Mouse (Mus musculus) cortical plate, adult 2 months (tissue): ENCODE measurements at regions not wholly inside any gene's neighbourhood (a gene's known extent, or its start where the extent isn't known, plus 50 kb on each side); places are given as distances from the start of the nearest gene placed in this dataset.
"Not testable (repeated sequence)": the region's sequence is repeated elsewhere in the genome, so short reads cannot be mapped to it uniquely, and the experiment has no call there.

Source experiments
- H3K27ac ChIP-seq: fragments of 200-500 bp; 2 replicates; pipeline ENCODE4 v1.5.1; 2012; ENCODE audit warnings: low read length, control low read depth, inconsistent platforms; ENCODE audit not compliant: insufficient read depth
- H3K4me1 ChIP-seq: fragments of 200-500 bp; 2 replicates; pipeline ENCODE4 v1.6.1; 2011; ENCODE audit warnings: low read length; ENCODE audit not compliant: control insufficient read depth, insufficient read depth
- H3K4me3 ChIP-seq: fragments of 200-500 bp; 2 replicates; pipeline ENCODE4 v1.5.1; 2011; ENCODE audit warnings: mild to moderate bottlenecking, low read length, control low read depth; ENCODE audit not compliant: insufficient read depth
- CTCF ChIP-seq: fragments of 200-500 bp; IDR thresholded peaks from 2 replicates; pipeline ENCODE4 v1.5.1; 2011; ENCODE audit warnings: mild to moderate bottlenecking, control low read depth, low read length; ENCODE audit not compliant: insufficient read depth; ENCODE audit errors: extremely low read depth
- POLR2A ChIP-seq: fragments of 200-500 bp; IDR thresholded peaks from 2 replicates; pipeline ENCODE4 v1.6.1; 2011; ENCODE audit warnings: mild to moderate bottlenecking, low read length, control low read depth; ENCODE audit not compliant: insufficient read depth; ENCODE audit errors: extremely low read depth

DNA sequence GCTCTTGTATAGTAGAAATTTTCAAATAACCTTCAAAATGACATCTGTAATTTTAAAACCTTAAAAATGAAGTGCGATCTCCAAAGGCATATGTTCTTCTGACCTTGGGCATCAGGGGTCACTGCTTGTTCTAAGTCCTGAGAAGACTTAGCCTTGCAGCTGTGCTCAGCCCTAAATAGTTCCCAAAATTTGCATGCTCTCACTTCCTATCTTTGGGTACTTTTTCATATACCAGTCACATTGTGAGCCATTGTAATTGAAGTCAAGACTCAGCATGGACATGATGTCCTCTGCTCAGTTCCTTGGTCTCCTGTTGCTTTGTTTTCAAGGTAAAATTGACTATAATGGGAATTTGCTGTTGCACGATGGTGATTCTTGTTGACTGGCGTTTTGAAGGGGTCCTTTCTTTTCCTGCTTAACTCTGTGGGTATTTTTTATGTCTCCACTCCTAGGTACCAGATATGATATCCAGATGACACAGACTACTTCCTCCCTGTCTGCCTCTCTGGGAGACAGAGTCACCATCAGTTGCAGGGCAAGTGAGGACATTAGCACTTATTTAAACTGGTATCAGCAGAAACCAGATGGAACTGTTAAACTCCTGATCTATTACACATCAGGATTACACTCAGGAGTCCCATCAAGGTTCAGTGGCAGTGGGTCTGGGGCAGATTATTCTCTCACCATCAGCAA, 1144.6 kb upstream of the Tacstd2 start:
- no peaks in the 10 kb centered on the region for H3K4me1 ChIP-seq
- no peak overlapping the region for H3K4me3 ChIP-seq
- no peak for TF ChIP-seq POLR2A
- TF ChIP-seq CTCF: no peak
- no peak overlapping the region for H3K27ac ChIP-seq

DNA sequence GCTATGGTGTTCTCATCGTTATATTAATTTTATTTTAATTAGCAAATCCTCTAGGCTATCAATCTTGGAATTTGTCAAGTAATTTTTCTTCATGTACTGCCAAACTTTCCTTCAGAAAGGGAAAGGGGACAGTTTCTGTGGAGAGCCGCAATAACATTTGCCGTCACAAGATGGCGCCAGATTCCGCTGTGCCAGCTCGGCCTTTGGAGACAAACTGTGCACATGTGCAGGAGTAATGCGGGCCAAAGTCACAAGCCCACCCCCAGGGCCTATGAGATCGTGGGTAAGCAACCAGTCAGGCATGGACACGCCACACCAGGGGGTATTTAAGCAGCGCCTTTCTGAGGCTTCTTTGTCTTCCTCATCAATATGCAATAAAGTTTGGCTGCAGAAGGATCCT, 1132.8 kb upstream of the Tacstd2 start:
- H3K4me1 ChIP-seq, H3K4me3 ChIP-seq, H3K27ac ChIP-seq: not testable (repeated sequence)
- TF ChIP-seq CTCF: peak; percentile 75

DNA sequence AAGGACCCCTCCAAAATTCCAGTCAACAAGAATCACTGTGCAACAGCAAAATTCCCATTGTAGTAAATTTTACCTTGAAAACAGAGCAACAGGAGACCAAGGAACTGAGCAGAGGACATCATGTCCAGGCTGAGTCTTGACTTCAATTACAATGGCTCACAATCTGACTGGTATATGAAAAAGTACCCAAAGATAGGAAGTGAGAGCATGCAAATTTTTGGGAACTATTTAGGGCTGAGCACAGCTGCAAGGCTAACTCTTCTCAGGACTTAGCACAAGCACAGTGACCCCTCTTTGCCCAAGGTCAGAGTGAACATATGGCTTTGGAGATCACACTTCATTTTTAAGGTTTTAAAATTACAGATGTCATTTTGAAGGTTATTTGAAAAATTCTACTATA, 1096.7 kb upstream of the Tacstd2 start:
- not testable (repeated sequence) for H3K4me1 ChIP-seq, H3K27ac ChIP-seq, H3K4me3 ChIP-seq

DNA sequence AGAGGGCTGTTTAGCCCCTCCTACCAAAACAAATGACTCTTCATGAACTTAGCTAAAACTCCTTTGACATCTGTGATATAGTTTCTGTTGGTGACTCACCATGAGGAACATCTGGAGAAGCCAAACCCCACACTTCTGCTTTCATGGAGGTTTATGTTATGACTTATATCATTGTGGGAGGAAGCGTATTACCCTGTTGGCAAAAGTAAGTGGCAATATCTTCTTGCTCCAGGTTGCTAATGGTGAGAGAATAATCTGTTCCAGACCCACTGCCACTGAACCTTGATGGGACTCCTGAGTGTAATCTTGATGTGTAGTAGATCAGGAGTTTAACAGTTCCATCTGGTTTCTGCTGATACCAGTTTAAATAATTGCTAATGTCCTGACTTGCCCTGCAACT, 1096.2 kb upstream of the Tacstd2 start:
- TF ChIP-seq POLR2A (no peak), CTCF (no peak)
- Histone ChIP-seq H3K27ac (no peak overlapping the region), H3K4me1 (no peaks in the 10 kb centered on the region), H3K4me3 (no peak overlapping the region)

DNA sequence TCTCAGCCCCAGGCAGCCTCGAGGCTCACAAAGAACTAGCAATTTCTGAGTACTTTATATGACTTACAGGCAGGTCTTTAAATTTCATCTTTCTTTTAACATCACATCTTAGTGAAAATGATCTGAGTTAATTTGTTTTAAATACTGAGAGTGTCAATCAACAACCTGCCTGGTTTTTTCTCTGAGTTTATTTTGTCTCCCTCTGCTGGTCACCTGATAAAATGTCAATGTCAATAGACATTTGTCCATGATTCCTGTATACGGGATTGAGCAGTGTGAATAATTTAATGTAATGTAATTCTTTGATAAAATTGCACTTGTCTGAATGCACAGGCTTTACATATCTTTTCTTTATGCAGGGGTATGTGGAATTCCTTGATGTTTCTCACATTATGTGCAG, 1070.4 kb upstream of the Tacstd2 start:
- Histone ChIP-seq H3K4me3 (no peak overlapping the region), H3K4me1 (no peaks in the 10 kb centered on the region), H3K27ac (no peak overlapping the region)
- TF ChIP-seq CTCF (no peak), POLR2A (no peak)
